Mouse (Mus musculus): ENCODE measurements around the gene Ky.

DNA sequence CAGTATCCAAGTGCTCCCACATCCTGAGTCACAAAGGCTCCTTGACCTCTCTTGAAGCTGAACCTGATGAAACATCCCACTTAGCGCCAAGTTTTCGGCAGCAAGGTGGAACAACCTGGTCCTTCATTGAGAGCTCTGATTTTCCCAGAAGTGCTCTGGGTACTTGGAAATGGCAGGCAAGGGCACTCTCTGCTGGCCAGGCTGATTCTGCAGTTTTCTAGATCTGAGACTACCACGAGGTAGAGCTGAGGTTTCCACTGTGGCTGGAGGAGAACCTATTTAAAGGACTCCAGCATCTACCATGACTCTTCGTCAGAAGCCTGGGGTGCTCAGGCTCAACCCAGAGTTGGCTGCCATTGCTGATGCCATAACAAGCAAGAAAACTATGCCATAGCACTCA is 8.0 kb downstream of the Ky start:
- TF ChIP-seq GATA1 (IDR thresholded peaks at IDR 0.05; ENCODE audit: borderline replicate concordance, low read length) (no peak), FLI1 (IDR thresholded peaks at IDR 0.05; ENCODE audit: low read length) (no peak)

Measured in megakaryocyte, embryonic 14.5 days (primary cell).